10 mouse cellular contexts compared by ENCODE assay signal in the genomic region with DNA sequence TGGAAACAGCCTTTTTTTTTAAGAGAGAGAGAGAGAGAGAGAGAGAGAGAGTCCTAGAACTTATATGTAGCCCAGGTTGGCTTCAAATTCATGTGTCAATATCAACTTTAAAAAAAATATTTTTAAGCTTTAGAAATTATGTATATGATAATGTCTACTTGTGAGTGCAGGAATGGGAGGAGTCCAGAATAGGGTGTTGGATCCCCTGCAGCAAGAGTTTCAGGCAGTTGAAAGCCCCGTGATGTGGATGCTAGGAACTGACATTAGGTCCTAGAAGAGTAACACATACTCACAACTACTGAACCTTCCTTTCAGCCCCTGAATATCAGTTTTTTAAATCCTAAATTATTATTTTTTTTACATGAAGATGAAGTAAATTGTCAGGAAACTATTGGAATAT. TPM values are rescaled to one million over a fixed set of nuclear protein-coding genes. Genes with fewer than 3 reads are reported as not detected.
A peak's percentile ranks its signal among the peaks of the same experiment; 100 is the strongest.
DNase-seq lines count a peak whose midpoint lies in the region; ATAC-seq and TF ChIP-seq lines count a peak whose summit lies in the region.
"Had no signal": no experiment of that assay in that cellular context is flagged by ENCODE, and none has a peak within 500 bp of the region (broad histone marks: within the 10 kb centered on the region; RNA-seq: fewer than 3 reads in every experiment).

No protein-coding gene starts in this region.

- TF ChIP-seq POLR2A in cerebellum, adult 2 months (IDR thresholded peaks at IDR 0.05; ENCODE audit: borderline replicate concordance, insufficient read depth, low read length), result no peak

- no peaks in the 10 kb centered on the region for H3K9me3 ChIP-seq in lung, embryonic 15.5 days
- H3K9me3 ChIP-seq in limb, embryonic 15.5 days, result no peaks in the 10 kb centered on the region
- H3K9me3 ChIP-seq in stomach, embryonic 15.5 days, result no peaks in the 10 kb centered on the region

- H3K36me3 ChIP-seq in lung, embryonic 15.5 days, result peaks cover 10% of the 10 kb centered on the region; the same call in 1 of the 2 replicates
- H3K36me3 ChIP-seq in limb, embryonic 15.5 days, result peaks cover 9% of the 10 kb centered on the region; the same call in 1 of the 2 replicates
- peaks cover 16% of the 10 kb centered on the region; the same call in 1 of the 2 replicates for H3K36me3 ChIP-seq in stomach, embryonic 15.5 days

- no peak for TF ChIP-seq CTCF in cerebellum, adult 2 months (IDR thresholded peaks at IDR 0.05; ENCODE audit: borderline replicate concordance, insufficient read depth, low read depth, low read length)

- WGBS in cerebellum, adult 2 months, result 19% methylated on average over 1 of the region's 1 CpGs
- 37% methylated on average over 1 of the region's 1 CpGs for WGBS in lung, embryonic 15.5 days
- 63% methylated on average over 1 of the region's 1 CpGs for WGBS in limb, embryonic 15.5 days
- WGBS in stomach, embryonic 15.5 days, result 40% methylated on average over 1 of the region's 1 CpGs

- H3K27me3 ChIP-seq in cerebellum, adult 2 months (ENCODE audit: control insufficient read depth, insufficient read depth, low read length), result no peaks in the 10 kb centered on the region
- H3K27me3 ChIP-seq in lung, embryonic 15.5 days, result no peaks in the 10 kb centered on the region
- H3K27me3 ChIP-seq in limb, embryonic 15.5 days, result no peaks in the 10 kb centered on the region
- no peaks in the 10 kb centered on the region for H3K27me3 ChIP-seq in stomach, embryonic 15.5 days (replicated peaks)

- peak overlapping the region; percentile 16 for H3K4me3 ChIP-seq in cerebellum, adult 2 months (replicated peaks; ENCODE audit: insufficient read depth, low read depth, low read length)
- peak overlapping the region; percentile 83; the same call in 1 of the 2 replicates for H3K4me3 ChIP-seq in lung, embryonic 15.5 days
- peak overlapping the region; percentile 71; the same call in 1 of the 2 replicates for H3K4me3 ChIP-seq in limb, embryonic 15.5 days
- no peak overlapping the region for H3K4me3 ChIP-seq in stomach, embryonic 15.5 days (replicated peaks)

- H3K9ac ChIP-seq in lung, embryonic 15.5 days, result no peak overlapping the region
- H3K9ac ChIP-seq in limb, embryonic 15.5 days, result no peak overlapping the region
- H3K9ac ChIP-seq in stomach, embryonic 15.5 days, result no peak overlapping the region

- H3K4me1 ChIP-seq in cerebellum, adult 2 months (ENCODE audit: control insufficient read depth, insufficient read depth, low read length), result peaks cover 3% of the 10 kb centered on the region; the same call in 1 of the 2 replicates
- H3K4me1 ChIP-seq in lung, embryonic 15.5 days, result peaks cover 17% of the 10 kb centered on the region
- H3K4me1 ChIP-seq in limb, embryonic 15.5 days, result no peaks in the 10 kb centered on the region
- H3K4me1 ChIP-seq in stomach, embryonic 15.5 days, result no peaks in the 10 kb centered on the region

- no peak overlapping the region for H3K27ac ChIP-seq in cerebellum, adult 2 months (ENCODE audit: insufficient read depth, low read length)
- no peak overlapping the region for H3K27ac ChIP-seq in lung, embryonic 15.5 days
- H3K27ac ChIP-seq in limb, embryonic 15.5 days, result no peak overlapping the region
- no peak overlapping the region for H3K27ac ChIP-seq in stomach, embryonic 15.5 days

- no peak for ATAC-seq in lung, embryonic 15.5 days (ENCODE audit: borderline replicate concordance, extremely low read depth, low FRiP score, low TSS enrichment)
- ATAC-seq in limb, embryonic 15.5 days (ENCODE audit: insufficient number of reproducible peaks, low FRiP score, low TSS enrichment, low read depth), result no peak
- ATAC-seq in stomach, embryonic 15.5 days (ENCODE audit: insufficient read depth, low FRiP score, low read depth), result no peak

- peak overlapping the region; percentile 75 for H3K4me2 ChIP-seq in lung, embryonic 15.5 days
- peak overlapping the region; percentile 59 for H3K4me2 ChIP-seq in limb, embryonic 15.5 days
- peak overlapping the region; percentile 52; the same call in 1 of the 2 replicates for H3K4me2 ChIP-seq in stomach, embryonic 15.5 days

- no peak for DNase-seq in cerebellum, adult 2 months
- DNase-seq in cerebellum, adult 11-12 months, result no peak
- no peak for DNase-seq in lung, postnatal 25 days (ENCODE audit: low spot score)
- no peak for DNase-seq in B cell, adult 2 months
- DNase-seq in thymus, adult 18-20 months, result no peak
- DNase-seq: kidney, postnatal 14 days had no signal

RNA-seq across cellular contexts. Expression of a gene that starts 1.4 kb away (rescaled TPM):
- 56.3 and 61.5 TPM in 2 replicates for polyA plus RNA-seq in cerebellum, adult 2 months (2012; rRNA removed)
- polyA plus RNA-seq in lung, embryonic 15.5 days (2015; fragmentation: Nextera tagmentation; extraction: Ambion mirVana), result 48.0 and 48.5 TPM in 2 replicates
- polyA plus RNA-seq in limb, embryonic 15.5 days (2015; fragmentation: Nextera tagmentation; extraction: Ambion mirVana), result 49.5 and 52.3 TPM in 2 replicates
- 38.6 and 42.4 TPM in 2 replicates for polyA plus RNA-seq in stomach, embryonic 15.5 days (2015; fragmentation: Nextera tagmentation; extraction: Ambion mirVana)

RNA-seq across cellular contexts. Expression of a gene that starts 32.9 kb away (rescaled TPM):
- polyA plus RNA-seq in cerebellum, adult 2 months (2012; rRNA removed), result not detected in 2 replicates
- not detected in 2 replicates for polyA plus RNA-seq in lung, embryonic 15.5 days (2015; fragmentation: Nextera tagmentation; extraction: Ambion mirVana)
- not detected in 2 replicates for polyA plus RNA-seq in limb, embryonic 15.5 days (2015; fragmentation: Nextera tagmentation; extraction: Ambion mirVana)
- polyA plus RNA-seq in stomach, embryonic 15.5 days (2015; fragmentation: Nextera tagmentation; extraction: Ambion mirVana), result not detected in 2 replicates
- polyA plus RNA-seq: neural tube, embryonic 11.5 days had no signal
